10 mouse cellular contexts compared by ENCODE assay signal in the genomic region with DNA sequence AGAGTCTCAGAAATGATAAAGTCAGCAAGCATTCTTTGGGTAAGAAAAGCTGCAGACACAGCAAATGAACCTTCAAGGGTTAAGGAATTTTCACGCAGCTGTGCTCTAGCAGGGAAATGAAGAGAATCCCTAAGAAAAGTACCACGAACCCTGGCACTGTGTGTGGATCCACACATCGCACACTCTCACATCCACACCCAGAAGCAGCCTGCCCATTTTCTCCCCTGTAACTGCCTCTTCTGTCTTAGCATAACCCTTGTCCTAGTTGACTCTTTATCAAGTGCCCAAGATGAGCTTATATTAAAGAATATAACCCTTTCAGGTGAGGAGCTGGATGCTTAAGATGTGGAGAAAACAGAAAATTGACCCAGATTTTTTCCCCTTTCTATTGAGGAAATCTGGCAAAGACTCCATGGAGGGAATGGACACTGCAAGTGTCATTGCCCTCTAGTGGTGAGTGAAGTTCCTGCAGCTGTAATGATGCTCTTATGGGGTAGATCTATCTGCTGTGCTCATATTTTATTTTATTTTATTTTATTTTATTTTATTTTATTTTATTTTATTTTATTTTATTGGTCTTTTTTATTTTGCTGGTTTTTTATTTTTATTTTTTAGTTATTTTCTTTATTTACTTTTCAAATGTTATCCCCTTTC.
A peak's percentile ranks its signal among the peaks of the same experiment; 100 is the strongest.
DNase-seq lines count a peak whose midpoint lies in the region; ATAC-seq and TF ChIP-seq lines count a peak whose summit lies in the region.
"Had no signal": no experiment of that assay in that cellular context is flagged by ENCODE, and none has a peak within 500 bp of the region (broad histone marks: within the 10 kb centered on the region; RNA-seq: fewer than 3 reads in every experiment).

No protein-coding gene starts in this region.

- 77% methylated on average over 3 of the region's 3 CpGs for WGBS in hindbrain, embryonic 14.5 days
- 85% methylated on average over 3 of the region's 3 CpGs for WGBS in hindbrain, embryonic 13.5 days

- CTCF ChIA-PET in Patski (lab: Charles Lee) = interaction anchor here (1.5 to 1.9 kb wide), 2 partner anchors 9 to 12 kb away, joined by 6 to 11 read pairs; no protein-coding TSS in a partner anchor

- TF ChIP-seq CTCF in Patski (IDR thresholded peaks at IDR 0.05) = peak; percentile 63

- no peak overlapping the region for H3K9ac ChIP-seq in hindbrain, embryonic 14.5 days
- no peak overlapping the region for H3K9ac ChIP-seq in hindbrain, embryonic 13.5 days
- H3K9ac ChIP-seq: embryonic facial prominence, embryonic 13.5 days; limb, embryonic 12.5 days had no signal

- no peak for ATAC-seq in hindbrain, embryonic 14.5 days (ENCODE audit: low FRiP score)
- no peak; the same call in 1 of the 2 replicates for ATAC-seq in hindbrain, embryonic 13.5 days (ENCODE audit: low FRiP score)
- no peak for ATAC-seq in Patski

- no peak overlapping the region for H3K4me2 ChIP-seq in hindbrain, embryonic 14.5 days (replicated peaks)
- no peak overlapping the region for H3K4me2 ChIP-seq in hindbrain, embryonic 13.5 days
- H3K4me2 ChIP-seq: embryonic facial prominence, embryonic 13.5 days; limb, embryonic 12.5 days had no signal

- H3K27me3 ChIP-seq in hindbrain, embryonic 14.5 days (ENCODE audit: control insufficient read depth, insufficient read depth, low read length) = no peaks in the 10 kb centered on the region
- no peaks in the 10 kb centered on the region for H3K27me3 ChIP-seq in hindbrain, embryonic 13.5 days
- H3K27me3 ChIP-seq in Patski = no peaks in the 10 kb centered on the region
- H3K27me3 ChIP-seq: embryonic facial prominence, embryonic 13.5 days; limb, embryonic 12.5 days had no signal

- in situ Hi-C loops in Patski (cut with MboI; ENCODE audit: low pct_unique_long_range_greater_than_20kb) = no loop called here

- POLR2A ChIA-PET in Patski (lab: Charles Lee) = no interaction called here

- no peaks in the 10 kb centered on the region for H3K4me1 ChIP-seq in hindbrain, embryonic 14.5 days (replicated peaks; ENCODE audit: control insufficient read depth, insufficient read depth, low read length)
- H3K4me1 ChIP-seq in hindbrain, embryonic 13.5 days (replicated peaks) = 0 out of 2 replicates have a peak, but pooled peaks cover 2% of the 10 kb centered on the region
- H3K4me1 ChIP-seq: embryonic facial prominence, embryonic 13.5 days had no signal

- no peaks in the 10 kb centered on the region for H3K9me3 ChIP-seq in hindbrain, embryonic 14.5 days (ENCODE audit: control insufficient read depth, low read length)
- H3K9me3 ChIP-seq in hindbrain, embryonic 13.5 days = no peaks in the 10 kb centered on the region
- H3K9me3 ChIP-seq: embryonic facial prominence, embryonic 13.5 days had no signal

- peak; percentile 43 for DNase-seq in hindbrain, embryonic 14.5 days (ENCODE audit: low spot score)
- DNase-seq in CD4-positive, CD25-positive, alpha-beta regulatory T cell, adult 2 months (ENCODE audit: low read depth, low spot score) = peak; percentile 34
- no peak for DNase-seq in Patski (ENCODE audit: low read depth, low spot score)
- DNase-seq in fibroblast of lung, adult 2 months (ENCODE audit: low read depth) = peak; percentile 10
- peak; percentile 43 to 61 for DNase-seq in kidney, postnatal 4 days
- DNase-seq in retina, adult 2 months (ENCODE audit: low read depth, low spot score) = peak; percentile 26
- DNase-seq in ovary, adult 18-20 months (ENCODE audit: low spot score) = no peak

- H3K27ac ChIP-seq in hindbrain, embryonic 14.5 days = no peak overlapping the region
- H3K27ac ChIP-seq in hindbrain, embryonic 13.5 days = no peak overlapping the region
- H3K27ac ChIP-seq: embryonic facial prominence, embryonic 13.5 days; limb, embryonic 12.5 days had no signal

- no peaks in the 10 kb centered on the region for H3K36me3 ChIP-seq in hindbrain, embryonic 14.5 days (replicated peaks; ENCODE audit: control insufficient read depth, insufficient read depth)
- no peaks in the 10 kb centered on the region for H3K36me3 ChIP-seq in hindbrain, embryonic 13.5 days
- H3K36me3 ChIP-seq: embryonic facial prominence, embryonic 13.5 days; limb, embryonic 12.5 days had no signal

- H3K4me3 ChIP-seq in hindbrain, embryonic 14.5 days (replicated peaks; ENCODE audit: low read length) = no peak overlapping the region
- H3K4me3 ChIP-seq in hindbrain, embryonic 13.5 days = no peak overlapping the region
- H3K4me3 ChIP-seq: embryonic facial prominence, embryonic 13.5 days; limb, embryonic 12.5 days had no signal

Comparison
In these comparisons a context has a peak if more than half of its experiments do, and no peak if none do; other contexts are left out.
1. DNase-seq: peak in hindbrain, embryonic 14.5 days (single experiment), CD4-positive, CD25-positive, alpha-beta regulatory T cell, adult 2 months (single experiment), fibroblast of lung, adult 2 months (single experiment), kidney, postnatal 4 days (2 of 2) and retina, adult 2 months (single experiment); none in Patski (single experiment) and ovary, adult 18-20 months (single experiment).